Mouse (Mus musculus) erythroblast, embryonic 14.5 days (primary cell): ENCODE results near the gene Dkc1.

Experiments
- GATA1 ChIP-seq: IDR thresholded peaks from 2 replicates; pipeline ENCODE4 v1.6.1; 2012; ENCODE audit warnings: low read length, inconsistent platforms, mixed read lengths
- TAL1 ChIP-seq: IDR thresholded peaks from 3 replicates; pipeline ENCODE4 v1.6.1; 2012; ENCODE audit warnings: low read length, inconsistent platforms, mixed read lengths

DNA sequence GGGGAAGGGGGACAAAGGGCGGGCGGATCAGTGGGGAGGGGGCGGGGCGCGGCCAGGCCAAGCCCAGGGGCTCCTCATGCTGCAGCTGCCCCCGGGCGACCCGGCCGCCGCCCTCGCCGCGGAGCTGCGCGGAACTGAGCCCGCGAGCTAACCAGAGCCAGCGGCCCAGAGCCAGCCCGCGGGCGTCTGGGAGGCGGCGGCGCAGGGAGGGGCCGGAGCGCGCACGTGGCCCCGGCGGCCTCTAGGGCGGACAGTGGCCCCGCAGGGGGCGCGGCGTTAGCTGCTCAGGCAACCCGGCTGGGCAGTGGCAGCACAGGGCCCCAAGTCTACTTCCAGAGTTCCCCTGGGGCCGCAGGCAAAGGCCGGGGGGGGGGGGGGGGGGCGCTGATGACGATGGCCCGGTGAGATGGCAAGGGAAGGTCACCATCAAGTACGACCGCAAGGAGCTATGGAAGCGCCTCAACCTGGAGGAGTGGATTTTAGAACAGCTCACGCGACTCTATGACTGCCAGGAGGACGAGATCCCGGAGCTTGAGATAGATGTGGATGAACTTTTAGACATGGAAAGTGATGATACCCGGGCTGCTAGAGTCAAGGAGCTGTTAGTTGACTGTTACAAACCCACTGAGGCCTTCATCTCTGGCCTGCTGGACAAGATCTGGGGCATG lies 60.1 kb downstream of the Dkc1 start:
- TF ChIP-seq GATA1 (no peak), TAL1 (no peak)
